Mouse (Mus musculus) cortical plate, adult 2 months (tissue): ENCODE measurements at regions not wholly inside any gene's neighbourhood (a gene's known extent, or its start where the extent isn't known, plus 50 kb on each side); places are given as distances from the start of the nearest gene placed in this dataset.

Source experiments
- CTCF ChIP-seq: fragments of 200-500 bp; IDR thresholded peaks from 2 replicates; pipeline ENCODE4 v1.5.1; 2011; ENCODE audit warnings: mild to moderate bottlenecking, control low read depth, low read length; ENCODE audit not compliant: insufficient read depth; ENCODE audit errors: extremely low read depth
- POLR2A ChIP-seq: fragments of 200-500 bp; IDR thresholded peaks from 2 replicates; pipeline ENCODE4 v1.6.1; 2011; ENCODE audit warnings: mild to moderate bottlenecking, low read length, control low read depth; ENCODE audit not compliant: insufficient read depth; ENCODE audit errors: extremely low read depth

- TF ChIP-seq POLR2A = no peak
- TF ChIP-seq CTCF = no peak
Observed at GRCm38 (mm10) chr4:106127199-106127598, 188.8 kb upstream of the Usp24 start.
